Mouse (Mus musculus) heart, embryonic 13.5 days (tissue): ENCODE data around the gene Kpna2. TPM values are rescaled to one million over a fixed set of nuclear protein-coding genes. Genes with fewer than 3 reads are reported as not detected.
"Not testable (repeated sequence)": the region's sequence is repeated elsewhere in the genome, so short reads cannot be mapped to it uniquely, and the experiment has no call there.

Experiments
- ATAC-seq: fragments of 200-750 bp; cut with Nextera tagmentation; 2 replicates; pipeline ENCODE4 v1.8.0; 2017; ENCODE audit warnings: moderate TSS enrichment; ENCODE audit not compliant: insufficient number of reproducible peaks, low FRiP score, low TSS enrichment; ENCODE audit errors: extremely low read depth
- H3K27ac ChIP-seq: fragments of 300-500 bp; sonication (generic); replicated peaks from 2 replicates; pipeline ENCODE4 v1.5.1; 2015; ENCODE audit warnings: moderate library complexity, mild to moderate bottlenecking, inconsistent platforms
- H3K27me3 ChIP-seq: fragments of 300-500 bp; sonication (generic); replicated peaks from 2 replicates; pipeline ENCODE4 v1.6.1; 2015; ENCODE audit warnings: mild to moderate bottlenecking, inconsistent platforms
- H3K36me3 ChIP-seq: fragments of 300-500 bp; sonication (generic); 2 replicates; pipeline ENCODE4 v1.6.1; 2015; ENCODE audit warnings: mild to moderate bottlenecking, inconsistent platforms
- H3K4me1 ChIP-seq: fragments of 300-500 bp; sonication (generic); 2 replicates; pipeline ENCODE4 v1.6.1; 2015; ENCODE audit warnings: inconsistent platforms
- H3K4me2 ChIP-seq: fragments of 300-500 bp; sonication (generic); 2 replicates; pipeline ENCODE4 v1.6.1; 2015; ENCODE audit warnings: inconsistent platforms, mild to moderate bottlenecking, moderate library complexity
- H3K4me3 ChIP-seq: fragments of 300-500 bp; sonication (generic); 2 replicates; pipeline ENCODE4 v1.5.1; 2015; ENCODE audit warnings: moderate library complexity, mild to moderate bottlenecking, inconsistent platforms
- H3K9ac ChIP-seq: fragments of 300-500 bp; sonication (generic); 2 replicates; pipeline ENCODE4 v1.6.1; 2015; ENCODE audit warnings: inconsistent platforms, mild to moderate bottlenecking, moderate library complexity
- H3K9me3 ChIP-seq: fragments of 300-500 bp; sonication (generic); 2 replicates; pipeline ENCODE4 v1.6.1; 2016; ENCODE audit warnings: inconsistent platforms
- WGBS: fragments of 180-500 bp; shearing (Covaris S2); methylation state at CpG from one replicate; pipeline ENCODE4 v1.1.7; 2015; ENCODE audit warnings: mixed read lengths; 5-methylcytosine and 5-hydroxymethylcytosine counted together
- polyA plus RNA-seq: library from polyadenylated mRNA; unstranded; fragments of >200 nt; fragmentation: Nextera tagmentation; extraction: Ambion mirVana; gene quantifications from 2 replicates; pipeline ENCODE4 v1.2.1, GENCODE M21; 2015

Kpna2 gene
- polyA plus RNA-seq, 1 experiment from 2014 or later = 281 TPM

DNA sequence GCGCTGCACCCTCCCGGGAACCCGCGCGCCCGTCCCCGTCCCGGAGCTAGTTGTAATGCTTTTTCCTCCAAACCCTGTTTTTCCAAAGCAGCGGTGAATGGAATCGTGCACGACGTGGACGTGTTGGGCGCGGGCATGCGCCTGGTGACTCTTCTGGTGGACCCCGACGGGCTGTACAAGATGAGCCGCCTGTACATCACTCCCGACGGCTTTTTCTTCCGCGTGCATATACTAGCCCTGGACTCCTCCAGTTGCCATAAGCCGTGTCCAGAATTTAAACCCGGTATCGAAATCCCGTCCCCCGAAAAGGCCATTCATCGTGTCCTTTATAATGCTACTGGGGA is 28.9 kb upstream of the Kpna2 start:
- peak; percentile 39 for ATAC-seq
- H3K36me3 ChIP-seq = peaks cover 8% of the 10 kb centered on the region; the same call in 1 of the 2 replicates
- peak overlapping the region; percentile 77 for H3K4me3 ChIP-seq
- H3K4me2 ChIP-seq = peak overlapping the region; percentile 97
- whole genome bisulfite sequencing = 4% methylated on average over 29 of the region's 29 CpGs
- H3K9ac ChIP-seq = peak overlapping the region; percentile 85
- H3K27me3 ChIP-seq = peaks cover 18% of the 10 kb centered on the region
- H3K4me1 ChIP-seq = peaks cover 44% of the 10 kb centered on the region
- H3K27ac ChIP-seq = peak overlapping the region; percentile 82
- no peaks in the 10 kb centered on the region for H3K9me3 ChIP-seq

DNA sequence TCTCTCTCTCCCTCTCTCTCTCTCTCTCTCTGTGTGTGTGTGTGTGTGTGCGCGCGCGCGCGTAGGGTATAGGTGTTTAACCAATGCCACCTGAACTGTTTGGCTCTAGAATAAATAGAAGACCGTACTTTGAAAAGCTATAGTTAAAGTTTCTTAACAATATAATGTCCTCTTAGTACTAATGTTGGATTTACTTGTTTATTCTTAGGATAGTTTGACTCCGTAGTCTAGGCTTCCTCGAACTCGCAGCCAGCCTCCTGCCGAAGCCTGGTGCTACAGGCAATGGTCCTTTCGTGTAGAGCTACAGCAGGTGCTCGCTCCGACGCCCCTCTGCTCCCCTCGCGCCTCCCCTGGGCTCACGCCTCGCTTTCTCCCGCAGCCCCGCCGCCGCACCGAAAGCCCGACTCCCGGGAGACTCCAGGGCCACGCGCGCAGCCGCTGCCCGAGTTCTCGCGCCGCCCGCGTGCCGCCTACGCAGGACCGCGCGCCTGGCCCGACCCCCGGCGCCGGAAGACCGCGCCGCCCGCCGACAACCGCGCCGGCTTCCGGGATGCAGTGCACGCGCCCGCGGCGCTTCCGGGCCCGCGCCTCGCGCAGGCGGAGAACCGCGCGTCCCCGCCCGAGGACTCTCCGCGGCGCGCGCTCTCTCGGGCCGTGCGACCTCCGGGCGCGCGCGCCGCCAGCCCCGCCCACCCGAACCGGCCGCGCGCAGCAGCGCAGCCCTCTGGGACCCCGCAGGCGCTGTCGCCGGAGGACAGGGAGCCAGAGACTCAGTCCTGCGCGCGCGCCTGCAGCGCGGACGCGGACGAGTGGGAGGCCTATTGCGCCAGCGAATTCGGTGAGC is 28.3 kb upstream of the Kpna2 start:
- H3K9me3 ChIP-seq = no peaks in the 10 kb centered on the region
- ATAC-seq = peak; percentile 88
- H3K4me1 ChIP-seq = peaks cover 44% of the 10 kb centered on the region
- under 1% methylated on average over 107 of the region's 107 CpGs for WGBS
- peak overlapping the region; percentile 97 for H3K4me2 ChIP-seq
- peak overlapping the region; percentile 85 for H3K9ac ChIP-seq
- peaks cover 24% of the 10 kb centered on the region for H3K27me3 ChIP-seq
- H3K27ac ChIP-seq = peak overlapping the region; percentile 82
- H3K36me3 ChIP-seq = peaks cover 5% of the 10 kb centered on the region; the same call in 1 of the 2 replicates
- peak overlapping the region; percentile 77 for H3K4me3 ChIP-seq

DNA sequence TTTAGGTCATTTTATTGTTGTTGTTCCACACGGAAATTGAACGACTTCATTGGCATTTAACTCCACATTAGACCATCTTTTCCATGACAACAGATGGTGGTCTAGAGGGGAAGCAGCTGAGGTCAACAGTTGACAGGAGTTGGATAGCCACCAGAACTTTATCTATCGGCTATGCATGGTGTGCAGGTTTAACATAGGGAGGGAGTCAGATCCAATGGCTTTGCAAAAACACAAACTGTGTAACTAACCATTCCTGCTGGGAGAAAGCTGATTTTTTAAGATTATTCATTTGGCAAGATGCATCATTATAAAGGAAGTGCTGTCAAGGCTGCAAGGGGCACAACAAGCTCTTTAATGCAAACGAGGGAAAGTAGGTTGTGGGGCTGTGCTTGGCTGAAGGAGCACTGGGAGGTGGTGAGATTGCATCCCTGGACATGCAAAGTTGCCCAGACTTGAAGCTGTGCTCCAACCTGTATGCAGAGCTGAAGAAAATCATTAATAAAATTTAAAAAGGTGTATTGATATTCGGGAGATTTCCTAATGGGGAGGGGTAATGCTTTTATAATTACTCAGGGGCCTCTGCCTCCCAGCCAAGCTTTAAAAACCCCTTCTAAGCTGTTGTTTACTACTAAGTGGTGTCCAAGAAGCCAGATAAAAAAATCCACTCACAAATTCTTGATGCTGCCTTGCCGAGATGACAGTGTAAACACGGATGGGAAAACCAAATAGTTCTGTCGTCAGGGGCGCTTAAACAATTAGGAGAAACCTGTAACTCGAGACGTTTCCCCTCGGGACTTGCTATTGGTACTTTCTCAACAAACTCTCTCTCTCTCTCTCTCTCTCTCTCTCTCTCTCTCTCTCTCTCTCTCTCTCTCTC is 27.5 kb upstream of the Kpna2 start:
- peak overlapping the region; percentile 85 for H3K9ac ChIP-seq
- H3K9me3 ChIP-seq = no peaks in the 10 kb centered on the region
- peaks cover 43% of the 10 kb centered on the region for H3K4me1 ChIP-seq
- H3K27me3 ChIP-seq = peaks cover 29% of the 10 kb centered on the region
- no peak overlapping the region for H3K27ac ChIP-seq
- ATAC-seq = no peak
- H3K4me3 ChIP-seq = peak overlapping the region; percentile 77
- WGBS = 8% methylated on average over 12 of the region's 12 CpGs
- no peaks in the 10 kb centered on the region for H3K36me3 ChIP-seq
- H3K4me2 ChIP-seq = peak overlapping the region; percentile 97

DNA sequence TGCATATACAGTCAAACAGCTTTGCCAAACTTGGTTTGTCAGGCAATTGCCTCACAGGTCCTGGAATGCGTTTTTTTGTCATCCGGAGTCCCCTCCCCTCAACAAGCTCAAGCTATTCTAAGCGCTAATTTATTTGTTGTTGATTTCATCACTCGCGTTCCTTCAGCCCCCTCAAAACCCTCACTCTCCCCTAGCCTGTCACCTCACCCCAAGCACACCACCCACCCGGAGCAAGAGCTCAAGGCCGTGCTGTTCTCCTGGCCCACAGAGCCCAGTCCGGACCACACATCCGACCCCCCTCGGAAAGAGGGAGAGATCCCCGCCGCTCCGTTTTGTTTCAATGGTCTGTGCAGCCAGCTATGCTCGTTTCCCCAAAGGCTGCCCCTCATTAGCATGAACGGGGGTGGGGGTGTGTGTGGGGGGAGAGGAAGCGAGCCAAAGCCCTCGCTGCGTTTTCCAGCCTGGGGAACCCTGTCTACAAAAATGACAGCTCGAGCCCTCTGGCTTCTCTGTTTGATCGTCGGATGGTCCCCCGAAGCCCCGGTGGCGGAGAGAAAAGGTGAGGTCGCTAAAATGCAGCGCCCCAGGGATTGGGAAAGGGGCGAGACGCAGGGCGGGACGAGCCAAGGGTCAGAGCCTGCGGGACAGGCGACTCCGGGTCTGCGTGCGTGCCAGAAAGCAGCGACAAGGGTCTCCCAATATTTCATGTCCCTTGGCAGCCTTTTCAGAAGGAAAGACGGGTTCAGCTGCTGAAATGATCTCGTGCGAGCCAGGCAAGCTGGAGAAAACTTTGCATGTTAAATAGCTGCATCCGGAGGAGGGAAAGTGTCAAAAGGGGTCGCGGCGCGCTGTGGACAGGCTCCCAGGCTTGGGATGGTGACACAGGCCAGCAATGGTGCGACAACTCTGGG is 26.3 kb upstream of the Kpna2 start, which contains the start of gene 1810010H24Rik:
1810010H24Rik (plus strand) TSS at position 271 of the 911 bp plus-strand sequence.
- Histone ChIP-seq H3K9me3 (no peaks in the 10 kb centered on the region), H3K36me3 (no peaks in the 10 kb centered on the region), H3K9ac (peak within 1 kb of the TSS; percentile 81), H3K4me3 (peak within 1 kb of the TSS; percentile 77), H3K27me3 (peaks cover 27% of the 10 kb centered on the region), H3K4me2 (peak within 1 kb of the TSS; percentile 97), H3K4me1 (peaks cover 38% of the 10 kb centered on the region), H3K27ac (peak within 1 kb of the TSS; percentile 21; the same call in 1 of the 2 replicates)
- 1% methylated on average over 45 of the region's 45 CpGs for WGBS
- ATAC-seq = no peak

DNA sequence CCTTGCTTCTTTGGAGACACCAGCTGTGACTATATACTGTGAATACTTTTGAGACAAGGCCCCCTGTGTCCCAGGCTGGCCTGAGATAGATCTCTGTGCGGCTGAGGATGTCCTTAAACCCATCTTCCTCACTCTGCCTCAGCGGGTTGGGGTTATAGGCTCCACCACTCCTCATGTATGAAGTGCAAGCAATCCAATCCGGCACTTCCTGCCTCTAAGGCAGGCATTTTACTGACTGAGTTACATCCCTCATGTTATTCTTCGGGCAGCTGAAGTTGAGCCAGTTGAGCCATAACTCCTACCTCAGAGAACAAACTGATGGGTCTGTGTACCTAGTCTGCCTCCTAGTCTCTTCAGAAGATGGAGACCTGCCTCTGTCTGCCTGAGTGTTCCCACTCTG is 25.1 kb upstream of the Kpna2 start:
- peaks cover 34% of the 10 kb centered on the region for H3K4me1 ChIP-seq
- H3K27ac ChIP-seq = no peak overlapping the region
- WGBS = 49% methylated on average over 4 of the region's 4 CpGs
- no peaks in the 10 kb centered on the region for H3K9me3 ChIP-seq
- H3K36me3 ChIP-seq = no peaks in the 10 kb centered on the region
- no peak for ATAC-seq
- H3K27me3 ChIP-seq = peaks cover 27% of the 10 kb centered on the region
- H3K9ac ChIP-seq = 0 out of 2 replicates have a peak overlapping the region, but pooled peaks have one; percentile 81
- H3K4me3 ChIP-seq = peak overlapping the region; percentile 77; the same call in 1 of the 2 replicates
- H3K4me2 ChIP-seq = peak overlapping the region; percentile 97

DNA sequence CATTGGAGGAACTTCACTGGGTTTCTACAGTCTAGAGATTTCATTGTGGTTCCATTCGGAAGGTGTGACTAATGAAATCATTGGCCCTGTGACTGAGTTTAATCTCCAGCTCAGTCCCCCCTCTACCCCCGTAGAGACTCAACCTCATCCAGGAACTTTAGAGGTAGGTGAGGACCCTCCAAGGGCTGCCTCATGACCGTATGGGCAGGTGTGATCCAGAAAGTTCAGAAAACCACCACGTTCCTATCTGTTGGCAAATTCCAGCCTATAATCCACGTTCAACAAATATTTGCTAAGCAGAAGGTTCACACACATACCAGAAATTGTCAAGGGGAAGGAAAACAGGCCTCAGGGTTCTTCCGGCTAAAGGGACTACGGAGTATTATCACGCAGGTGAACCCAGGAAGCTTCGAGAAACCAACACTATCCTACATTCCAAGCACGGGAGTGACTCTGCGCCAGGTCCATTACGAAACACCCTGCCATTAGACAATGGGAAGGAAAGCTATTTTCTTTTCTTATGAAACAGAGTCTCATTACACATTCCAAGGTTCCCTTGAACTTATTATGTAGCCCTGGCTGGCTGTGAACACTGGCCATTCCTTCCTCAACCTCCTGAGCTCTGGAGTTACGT is 22.8 kb upstream of the Kpna2 start:
- no peak for ATAC-seq
- WGBS = 81% methylated on average over 13 of the region's 13 CpGs
- Histone ChIP-seq H3K9ac (no peak overlapping the region), H3K4me2 (no peak overlapping the region), H3K9me3 (no peaks in the 10 kb centered on the region), H3K4me3 (no peak overlapping the region), H3K27me3 (peaks cover 27% of the 10 kb centered on the region), H3K4me1 (peaks cover 26% of the 10 kb centered on the region), H3K36me3 (no peaks in the 10 kb centered on the region), H3K27ac (no peak overlapping the region)

DNA sequence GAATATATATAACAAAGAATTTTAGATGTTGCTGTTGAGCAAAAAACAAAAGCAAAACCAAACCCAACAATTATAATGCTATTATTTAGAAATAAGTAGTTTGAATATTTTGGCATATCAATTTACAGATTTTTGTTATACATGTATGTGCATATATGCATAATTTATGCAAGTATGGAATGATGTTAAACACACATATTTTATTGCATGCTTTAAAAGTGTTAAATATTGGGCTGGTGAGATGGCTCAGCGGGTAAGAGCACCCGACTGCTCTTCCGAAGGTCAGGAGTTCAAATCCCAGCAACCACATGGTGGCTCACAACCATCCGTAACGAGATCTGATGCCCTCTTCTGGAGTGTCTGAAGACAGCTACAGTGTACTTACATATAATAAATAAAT is 20.4 kb upstream of the Kpna2 start:
- H3K4me3 ChIP-seq, H3K4me2 ChIP-seq, H3K9ac ChIP-seq, H3K4me1 ChIP-seq, H3K36me3 ChIP-seq, ATAC-seq, H3K27ac ChIP-seq, H3K9me3 ChIP-seq: not testable (repeated sequence)
- H3K27me3 ChIP-seq = peaks cover 22% of the 10 kb centered on the region
- 88% methylated on average over 3 of the region's 5 CpGs for WGBS

DNA sequence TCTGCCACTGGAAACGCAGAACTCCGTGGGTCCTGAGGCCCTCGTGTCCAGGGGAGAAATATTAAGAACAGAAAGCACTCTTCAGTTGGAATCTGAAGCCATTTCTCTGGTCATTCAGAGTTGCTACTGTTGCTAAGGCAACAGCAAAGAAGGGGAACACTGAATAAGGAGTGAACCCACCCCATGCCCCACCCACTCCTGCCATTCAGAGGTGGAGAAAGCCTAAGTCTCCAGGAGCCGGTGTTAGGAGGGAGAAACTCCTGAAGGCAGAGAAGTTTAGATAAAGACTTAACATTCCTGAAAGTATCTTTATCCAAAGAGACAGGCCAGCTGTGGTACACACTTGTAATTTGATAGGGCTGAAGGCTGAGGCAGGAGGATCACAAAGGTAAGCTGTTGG is 20.0 kb upstream of the Kpna2 start:
- 67% methylated on average over 4 of the region's 4 CpGs for WGBS
- no peak overlapping the region for H3K9ac ChIP-seq
- no peaks in the 10 kb centered on the region for H3K4me1 ChIP-seq
- H3K9me3 ChIP-seq = no peaks in the 10 kb centered on the region
- H3K27me3 ChIP-seq = peaks cover 18% of the 10 kb centered on the region
- H3K4me3 ChIP-seq = no peak overlapping the region
- no peak overlapping the region for H3K4me2 ChIP-seq
- no peak overlapping the region for H3K27ac ChIP-seq
- no peaks in the 10 kb centered on the region for H3K36me3 ChIP-seq
- ATAC-seq = no peak

DNA sequence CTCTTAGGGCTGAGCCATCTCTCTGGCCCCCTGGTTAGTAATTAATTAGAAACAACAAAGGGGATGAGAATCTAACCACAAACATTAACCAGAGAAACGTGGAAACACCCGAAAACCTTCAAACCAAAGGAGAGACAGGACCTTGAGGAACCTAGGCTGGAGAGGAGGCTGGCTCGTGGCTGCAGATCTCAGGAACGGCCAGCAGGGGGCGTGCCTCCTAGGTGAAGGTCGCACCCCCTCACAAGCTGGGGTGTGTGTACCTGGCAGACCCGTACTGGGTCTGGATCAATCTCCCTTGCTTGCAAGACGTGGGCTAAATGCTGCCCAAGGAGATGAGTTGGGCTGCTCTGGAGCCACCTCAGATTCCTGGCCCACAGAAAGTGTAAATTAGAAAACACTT is 19.3 kb upstream of the Kpna2 start:
- H3K36me3 ChIP-seq = no peaks in the 10 kb centered on the region
- H3K9me3 ChIP-seq = peaks cover 3% of the 10 kb centered on the region; the same call in 1 of the 2 replicates
- no peak overlapping the region for H3K4me2 ChIP-seq
- ATAC-seq = no peak
- no peak overlapping the region for H3K27ac ChIP-seq
- H3K4me3 ChIP-seq = no peak overlapping the region
- peaks cover 11% of the 10 kb centered on the region; the same call in 1 of the 2 replicates for H3K27me3 ChIP-seq
- H3K9ac ChIP-seq = no peak overlapping the region
- 30% methylated on average over 8 of the region's 8 CpGs for WGBS
- no peaks in the 10 kb centered on the region for H3K4me1 ChIP-seq

DNA sequence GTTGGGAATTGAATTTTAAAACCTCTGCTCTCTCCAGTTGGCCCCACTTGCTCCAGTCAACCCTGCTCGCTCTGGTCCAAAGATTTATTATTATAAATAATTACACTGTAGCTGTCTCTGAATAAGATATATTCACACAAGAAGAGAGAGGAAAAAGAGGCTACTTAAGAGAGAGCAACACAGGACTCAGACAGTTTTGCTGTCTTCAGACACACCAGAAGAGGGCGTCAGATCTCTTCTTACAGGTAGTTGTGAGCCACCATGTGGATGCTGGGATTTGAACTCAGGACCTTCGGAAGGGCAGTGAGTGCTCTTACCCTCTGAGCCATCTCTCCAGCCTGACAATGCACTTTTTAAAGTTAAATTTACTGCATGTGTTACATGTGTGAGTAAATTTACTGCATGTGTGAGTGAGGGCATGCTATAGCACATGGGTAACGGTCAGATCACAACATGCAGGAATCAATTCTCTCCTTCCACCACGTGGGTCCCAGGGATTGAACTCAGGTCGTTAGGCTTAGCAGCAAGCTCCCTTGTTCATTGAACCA is 18.1 kb upstream of the Kpna2 start:
- Histone ChIP-seq H3K9ac (no peak overlapping the region), H3K4me3 (no peak overlapping the region), H3K36me3 (no peaks in the 10 kb centered on the region), H3K27ac (no peak overlapping the region), H3K27me3 (0 out of 2 replicates have a peak, but pooled peaks cover 5% of the 10 kb centered on the region), H3K9me3 (peaks cover 3% of the 10 kb centered on the region; the same call in 1 of the 2 replicates), H3K4me2 (no peak overlapping the region), H3K4me1 (no peaks in the 10 kb centered on the region)
- no peak for ATAC-seq
- 57% methylated on average over 6 of the region's 6 CpGs for WGBS
